Mouse (Mus musculus) ES-Bruce4 (cell line): ENCODE measurements around the gene Stxbp5.

Experiments used
- CTCF ChIP-seq: IDR thresholded peaks from one replicate; pipeline ENCODE4 v1.8.1; 2011; ENCODE audit warnings: low read depth, low read length
- EP300 ChIP-seq: IDR thresholded peaks from 2 replicates; pipeline ENCODE4 v1.6.1; 2011; ENCODE audit warnings: low read depth, low read length; ENCODE audit not compliant: insufficient read depth
- POLR2A ChIP-seq: IDR thresholded peaks from one replicate; pipeline ENCODE4 v1.8.1; 2011; ENCODE audit warnings: low read length; ENCODE audit not compliant: insufficient read depth

DNA sequence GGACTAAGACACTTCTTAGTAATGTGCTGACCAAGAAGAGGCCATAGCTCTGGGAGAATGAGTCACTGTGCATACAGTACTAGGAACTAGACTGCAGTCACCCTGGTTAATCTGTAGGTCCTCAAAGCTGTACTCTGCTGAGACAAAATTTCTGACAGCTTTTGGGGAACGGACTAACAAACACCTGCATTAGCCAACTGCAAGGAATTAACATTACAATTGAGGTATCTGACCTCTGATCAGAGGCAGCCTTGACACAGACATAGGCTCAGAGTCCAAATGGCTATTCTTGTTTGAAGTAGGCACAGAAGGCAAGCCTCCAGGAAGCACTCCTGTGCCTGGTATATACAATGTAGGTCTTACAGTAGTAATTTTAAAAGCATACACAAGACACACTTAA is 99.3 kb downstream of the Stxbp5 start:
- TF ChIP-seq CTCF (no peak), POLR2A (no peak), EP300 (no peak)
